Mouse (Mus musculus) monocyte, adult 5-6 weeks (primary cell): ENCODE data around the gene Lclat1. TPM values are rescaled to one million over a fixed set of nuclear protein-coding genes. Genes with fewer than 3 reads are reported as not detected.

Source experiments
- ATAC-seq: fragments of 153-309, 156-312 bp; replicated peaks from 2 replicates; pipeline ENCODE4 v1.8.0; 2017; ENCODE audit warnings: mild to moderate bottlenecking; ENCODE audit not compliant: low TSS enrichment, insufficient number of reproducible peaks, severe bottlenecking, poor library complexity, low FRiP score
- total RNA-seq: library from RNA; stranded (forward); fragments of 200-1000, 200-491, 200-594 nt; gene quantifications from 3 replicates; pipeline ENCODE4 v1.2.3, GENCODE M21; 2017

The Lclat1 gene
- total RNA-seq, 1 experiment from 2014 or later = 6.3 TPM

GRCm38 (mm10) chr17:73082506-73083196, 25.1 kb upstream of the Lclat1 start:
- no peak for ATAC-seq

- ATAC-seq = no peak; the same call in 1 of the 2 replicates
Measured at GRCm38 (mm10) chr17:73087045-73087910, 20.5 kb upstream of the Lclat1 start.

DNA sequence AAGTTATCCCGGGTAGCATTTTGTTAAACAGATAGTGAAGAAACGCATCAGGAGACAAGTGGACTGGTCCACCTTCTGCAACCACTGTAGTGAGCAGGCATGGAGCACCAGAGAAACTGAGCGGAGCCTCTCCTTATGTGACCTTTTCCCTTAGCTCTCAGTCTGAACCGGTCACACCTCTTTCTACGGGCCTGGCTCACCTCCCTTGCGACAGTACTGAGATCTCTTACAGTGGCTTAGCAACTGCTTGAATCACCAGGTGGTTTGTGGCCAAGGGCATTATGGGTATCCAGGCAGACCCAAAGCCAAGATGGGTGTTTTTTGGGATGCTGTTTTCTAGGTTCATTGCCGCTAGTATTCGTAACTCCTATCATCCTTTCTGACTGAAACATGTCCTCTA, 16.4 kb upstream of the Lclat1 start:
- ATAC-seq = no peak

GRCm38 (mm10) chr17:73092103-73093097, 15.4 kb upstream of the Lclat1 start:
- ATAC-seq = no peak

DNA sequence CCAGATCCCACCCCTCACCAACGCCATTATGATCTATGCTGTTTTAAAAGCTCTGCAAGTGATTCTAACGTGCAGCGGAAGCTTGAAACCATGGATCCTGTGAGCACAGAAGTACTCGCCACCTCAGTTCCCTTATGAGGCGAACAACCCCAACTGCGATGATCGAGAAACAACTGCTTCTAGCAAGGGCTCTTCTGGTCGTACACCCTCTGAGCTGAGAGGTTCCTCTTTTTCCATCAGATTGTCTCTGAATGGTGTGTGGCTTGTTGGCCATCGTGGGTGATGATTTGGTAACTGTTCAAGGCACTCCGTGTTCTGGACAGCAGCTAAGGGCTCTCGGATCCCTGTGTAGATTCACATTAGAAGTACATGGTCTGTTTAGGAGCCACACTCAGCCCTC, 12.7 kb upstream of the Lclat1 start:
- peak; percentile 83 for ATAC-seq

DNA sequence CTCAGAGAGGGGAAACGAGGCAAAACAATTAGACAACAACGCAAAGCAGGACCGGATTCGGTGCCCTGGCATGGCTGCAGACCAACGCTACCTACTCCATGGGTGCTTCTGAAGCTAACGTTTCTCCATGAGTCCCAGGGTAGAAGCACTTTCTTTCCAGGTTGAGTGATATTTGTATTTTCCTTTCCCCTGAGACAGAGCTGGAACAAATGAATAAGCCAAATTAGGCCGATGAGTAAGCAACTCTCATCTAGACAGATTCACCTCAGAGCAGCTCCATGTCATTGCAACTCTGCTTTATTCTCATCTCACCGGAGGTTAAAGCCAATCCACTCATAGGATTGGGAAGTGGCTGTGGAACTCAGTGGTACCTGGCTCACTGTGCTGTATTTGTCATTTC, 12.2 kb upstream of the Lclat1 start:
- no peak for ATAC-seq

- no peak for ATAC-seq
Measured at GRCm38 (mm10) chr17:73096484-73096883, 11.3 kb upstream of the Lclat1 start.

- ATAC-seq = no peak
Measured at GRCm38 (mm10) chr17:73098636-73099035, 9.1 kb upstream of the Lclat1 start.

DNA sequence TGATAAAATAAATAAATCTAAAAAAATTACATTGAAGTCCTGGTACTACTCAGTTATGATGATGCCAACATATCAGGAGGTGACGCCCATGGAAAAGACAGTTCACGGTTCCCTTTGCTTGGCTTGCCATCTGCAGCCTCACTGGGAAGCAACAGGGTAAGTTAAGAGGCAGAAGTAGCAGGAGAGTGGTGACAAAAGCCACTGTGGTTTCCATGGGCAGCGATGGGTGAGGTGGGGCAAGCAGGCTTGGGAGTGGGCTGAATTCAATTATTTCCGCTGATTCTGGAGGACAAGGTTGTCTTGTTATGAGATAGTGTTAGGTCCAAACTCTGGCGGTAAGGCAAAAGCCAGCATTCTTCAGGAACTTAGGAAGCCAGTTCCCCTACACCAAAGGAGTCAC, 7.4 kb upstream of the Lclat1 start:
- no peak for ATAC-seq

- ATAC-seq = no peak
Measured at GRCm38 (mm10) chr17:73102538-73102937, 5.2 kb upstream of the Lclat1 start.

GRCm38 (mm10) chr17:73108170-73108887, 544 bp downstream of the Lclat1 start:
- ATAC-seq = no peak

DNA sequence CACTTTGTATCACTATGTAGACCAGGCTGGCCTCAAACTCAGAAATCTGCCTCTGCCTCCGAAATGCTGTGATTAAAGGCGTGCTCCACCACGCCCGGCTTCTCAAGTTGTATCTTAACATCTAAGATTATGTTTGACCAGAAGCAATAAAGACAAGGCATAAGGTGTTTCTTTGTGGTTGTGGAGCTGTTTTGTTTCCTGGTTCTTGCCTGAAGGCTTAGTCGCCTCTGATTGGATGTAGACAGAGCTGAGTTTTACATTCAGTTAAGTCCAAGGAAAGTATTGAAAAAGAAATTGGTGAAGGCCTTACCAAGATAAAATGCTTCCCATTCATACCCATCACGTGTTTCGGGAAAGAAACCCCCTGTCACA, 1.1 kb downstream of the Lclat1 start:
- ATAC-seq = no peak

GRCm38 (mm10) chr17:73112128-73112527, 4.3 kb downstream of the Lclat1 start:
- no peak for ATAC-seq

DNA sequence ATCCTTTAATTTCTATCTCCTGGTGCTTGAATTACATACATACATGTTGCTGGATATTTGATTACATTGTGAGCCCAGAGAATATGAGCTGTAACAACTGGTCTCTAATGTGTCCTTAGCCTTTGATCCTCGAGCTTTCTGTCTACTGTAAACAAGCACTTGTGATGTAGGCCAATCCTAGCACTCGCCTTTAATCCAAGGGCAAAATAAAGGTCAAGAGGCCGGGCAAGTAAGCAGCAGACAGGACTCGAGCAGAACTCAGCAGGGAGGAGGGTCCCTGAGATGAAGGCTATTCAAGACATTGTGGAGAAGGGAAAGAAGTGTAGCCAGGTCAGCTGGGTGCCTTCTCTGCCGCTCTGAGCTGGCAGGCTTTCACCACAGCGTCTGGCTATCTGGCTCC, 4.8 kb downstream of the Lclat1 start:
- ATAC-seq = no peak

- no peak for ATAC-seq
Measured at GRCm38 (mm10) chr17:73113230-73113629, 5.4 kb downstream of the Lclat1 start.

DNA sequence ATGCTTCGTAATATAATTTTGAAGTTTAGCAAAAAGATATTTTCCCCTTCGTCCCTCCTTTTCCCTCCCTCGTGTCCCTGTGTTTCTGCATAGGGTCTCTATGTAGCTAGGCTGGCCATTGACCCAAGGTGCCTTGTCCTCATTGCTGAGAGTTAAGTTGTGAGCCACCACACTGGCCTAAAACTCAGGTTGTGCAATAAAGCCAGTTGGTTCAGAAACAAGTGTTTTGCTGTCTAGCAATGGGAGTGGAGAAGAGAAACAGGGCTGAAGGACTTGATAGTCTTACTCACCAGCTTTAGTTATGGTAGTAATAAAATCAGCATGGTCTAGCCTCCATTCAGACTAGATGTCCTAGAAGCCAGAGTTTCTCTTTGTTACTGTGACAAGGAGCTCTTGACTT, 10.3 kb downstream of the Lclat1 start:
- no peak for ATAC-seq

DNA sequence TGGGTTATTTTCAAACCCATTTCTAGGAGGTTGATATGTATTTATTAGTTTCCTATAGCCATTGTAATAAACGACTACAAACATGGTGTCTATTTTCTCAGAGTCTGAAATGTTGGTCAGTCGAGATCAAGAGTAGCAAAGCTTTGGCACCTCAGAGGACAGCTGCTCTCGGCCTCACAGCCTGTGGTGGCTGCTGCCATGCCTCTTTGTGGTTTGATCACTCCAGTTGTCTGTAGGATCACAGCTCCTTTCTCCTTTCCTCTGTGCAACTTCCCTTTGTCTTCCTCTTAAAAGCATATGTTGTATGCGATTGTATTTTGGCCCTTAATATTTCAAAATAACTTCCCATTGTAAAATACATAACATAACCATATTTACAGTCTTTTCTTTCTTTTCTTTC, 10.9 kb downstream of the Lclat1 start:
- no peak for ATAC-seq

GRCm38 (mm10) chr17:73119150-73119549, 11.4 kb downstream of the Lclat1 start:
- no peak for ATAC-seq
